Mouse (Mus musculus) kidney, postnatal 25 days (tissue): Measurements from ENCODE around the gene Irf8.
"Not testable (repeated sequence)": the region's sequence is repeated elsewhere in the genome, so short reads cannot be mapped to it uniquely, and the experiment has no call there.

Experiments used
- DNase-seq, 2 experiments: peaks; one replicate each; pipeline ENCODE4 v3.0.0; 2021; ENCODE audit warnings: mixed read lengths in 2 of 2

Irf8 gene

GRCm38 (mm10) chr8:120723025-120723424, 13.1 kb upstream of the Irf8 start:
- DNase-seq, result no peak

- not testable (repeated sequence) for DNase-seq
Observed at GRCm38 (mm10) chr8:120724096-120724495, 12.1 kb upstream of the Irf8 start.

- peak; percentile 18 to 73 for DNase-seq
Observed at GRCm38 (mm10) chr8:120724816-120725575, 11.2 kb upstream of the Irf8 start.

DNA sequence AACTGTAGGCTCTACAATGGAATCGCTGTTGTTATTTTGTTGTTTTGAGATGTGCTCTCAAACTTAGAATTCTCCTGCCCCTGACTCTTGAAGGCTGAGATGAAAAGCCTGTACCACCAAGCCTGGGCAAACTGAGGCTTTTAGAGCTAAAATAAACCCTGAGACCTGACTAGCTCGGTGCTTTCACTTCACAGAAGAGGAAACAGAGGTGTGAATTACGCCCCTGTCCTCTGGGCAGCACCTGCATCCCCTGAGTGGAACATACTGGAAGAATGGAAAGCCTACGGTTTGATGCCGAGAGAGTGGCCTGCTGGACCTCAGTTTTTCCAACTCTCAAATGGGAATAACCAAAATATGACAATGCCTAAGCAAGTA, 10.6 kb upstream of the Irf8 start:
- no peak for DNase-seq

GRCm38 (mm10) chr8:120726051-120726450, 10.1 kb upstream of the Irf8 start:
- no peak for DNase-seq

DNA sequence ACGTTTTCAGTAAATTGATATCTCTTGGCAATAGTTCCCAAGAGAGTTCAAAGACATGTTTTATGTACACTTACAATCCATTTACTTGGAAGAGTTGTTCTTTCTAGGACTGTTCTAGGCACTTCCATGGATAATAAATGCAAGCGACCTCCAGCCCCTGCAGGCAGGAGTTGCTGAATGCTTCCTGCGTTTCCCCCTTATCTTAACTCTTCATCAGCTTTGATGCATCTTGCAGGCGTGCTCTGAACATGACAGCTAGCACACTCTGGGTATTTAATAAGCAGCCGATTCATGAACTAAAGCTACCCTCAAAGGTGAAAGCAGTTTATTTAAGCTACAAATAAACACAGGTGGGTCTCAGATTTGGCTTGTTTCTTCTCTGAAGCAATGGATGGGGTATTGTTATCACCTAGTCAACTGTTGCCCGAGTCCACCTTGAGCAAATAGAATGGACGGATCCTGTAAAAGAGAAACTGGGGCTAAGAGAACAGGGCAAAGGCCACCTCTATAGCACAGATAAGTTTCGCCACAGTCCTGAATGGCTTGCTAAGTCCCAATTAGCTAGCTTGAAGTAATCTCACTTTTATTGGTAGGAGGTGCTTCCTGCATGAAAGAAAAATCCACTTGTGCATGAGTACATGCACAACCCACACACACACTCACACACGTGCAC, 7.5 kb upstream of the Irf8 start:
- DNase-seq, result no peak

DNA sequence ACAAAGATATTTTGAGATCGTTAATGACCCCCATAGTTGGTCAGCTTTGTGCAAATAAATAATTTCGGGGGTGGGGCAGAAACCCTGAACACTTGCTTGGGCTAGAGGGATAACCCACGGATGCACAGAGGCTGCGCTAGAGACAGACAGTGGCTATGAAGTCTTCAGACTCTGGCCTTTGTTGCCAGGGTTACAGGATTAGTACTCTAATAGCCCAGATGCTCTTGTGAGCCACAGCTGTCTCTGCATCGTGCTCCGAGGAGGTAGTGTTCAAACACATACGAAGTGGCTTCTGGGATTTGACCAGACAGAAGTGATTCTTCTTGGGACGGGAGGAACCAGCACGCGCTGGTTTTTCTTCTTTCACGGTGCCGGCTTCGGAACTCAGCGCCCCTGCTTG, 4.6 kb upstream of the Irf8 start:
- DNase-seq, result no peak

DNA sequence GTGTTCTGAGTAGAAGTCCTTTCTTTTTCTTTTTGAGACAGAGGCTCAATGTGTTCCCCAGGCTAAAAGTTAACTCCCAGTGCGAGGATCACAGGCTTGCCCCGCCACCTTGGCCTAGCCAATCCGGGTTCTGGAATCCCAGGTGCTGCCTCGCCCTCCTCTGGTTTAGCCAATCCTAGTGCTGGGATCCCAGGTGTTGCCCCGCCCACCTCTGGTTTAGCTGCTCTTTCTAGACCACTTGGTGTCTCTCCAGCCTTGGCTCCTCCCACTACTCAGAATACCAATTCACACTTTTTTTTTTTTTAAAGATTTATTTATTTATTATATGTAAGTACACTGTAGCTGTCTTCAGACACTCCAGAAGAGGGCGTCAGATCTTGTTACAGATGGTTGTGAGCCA, 4.1 kb upstream of the Irf8 start:
- peak; percentile 72 to 87 for DNase-seq

DNA sequence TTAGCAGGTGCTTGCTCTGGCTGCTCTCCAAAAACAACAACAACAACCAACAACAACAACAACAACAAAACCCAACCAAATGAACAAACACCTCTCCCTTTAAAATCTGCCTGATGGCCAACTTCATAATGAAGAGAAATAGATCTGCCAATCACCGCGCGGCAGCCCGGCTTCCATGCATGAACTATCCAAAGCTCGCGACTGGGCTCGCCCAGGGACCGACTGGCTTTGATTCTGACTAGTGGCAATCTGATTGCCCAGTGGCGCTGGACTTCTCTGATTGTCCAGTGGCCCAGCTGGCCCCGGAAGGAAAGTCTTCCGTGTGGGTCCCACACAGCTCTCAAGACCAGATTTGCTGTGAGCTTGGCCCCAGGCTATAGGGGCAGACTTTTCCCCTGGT, 328 bp downstream of the Irf8 start:
- peak; percentile 72 to 77 for DNase-seq

DNA sequence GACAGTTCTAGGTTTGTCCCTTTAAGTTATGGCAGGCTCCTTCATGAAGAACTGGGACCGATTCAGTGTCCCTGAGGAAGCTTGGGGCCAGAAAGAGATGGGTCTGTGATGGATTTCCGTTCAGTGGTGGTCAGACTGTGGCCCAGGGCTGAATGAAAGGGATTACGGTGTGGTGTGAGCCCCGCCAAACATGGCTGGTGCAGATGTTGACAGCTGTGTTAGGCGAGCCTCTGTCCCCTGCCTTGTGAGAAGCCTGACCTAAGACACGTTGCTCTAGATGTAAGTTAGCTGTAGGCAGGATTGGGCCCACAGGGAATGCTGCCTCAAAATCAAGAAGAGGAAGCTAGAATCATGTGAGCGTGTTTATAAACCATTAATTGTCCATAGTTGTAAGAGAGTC, 1.0 kb downstream of the Irf8 start:
- no peak for DNase-seq

DNA sequence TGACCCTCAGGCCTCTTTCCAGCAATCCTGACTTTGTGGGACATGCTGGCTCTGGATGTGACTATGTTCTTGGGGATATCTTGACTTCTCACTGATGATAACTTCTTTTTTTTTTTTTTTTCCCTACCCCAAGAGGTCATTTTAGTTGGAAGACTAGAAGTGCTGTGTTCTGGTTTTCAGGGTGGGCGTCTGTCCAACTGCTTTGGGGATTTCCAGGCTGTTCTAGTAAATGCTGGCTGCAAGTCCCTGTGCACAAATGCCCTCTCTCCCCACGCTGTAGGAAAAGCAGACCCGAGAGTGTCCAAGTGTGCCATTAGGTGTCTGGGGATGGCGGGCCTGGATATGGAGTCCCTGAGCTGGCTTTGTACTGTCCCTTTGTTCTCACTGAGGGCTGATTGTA, 2.6 kb downstream of the Irf8 start:
- DNase-seq, result peak; percentile 48 to 61

DNA sequence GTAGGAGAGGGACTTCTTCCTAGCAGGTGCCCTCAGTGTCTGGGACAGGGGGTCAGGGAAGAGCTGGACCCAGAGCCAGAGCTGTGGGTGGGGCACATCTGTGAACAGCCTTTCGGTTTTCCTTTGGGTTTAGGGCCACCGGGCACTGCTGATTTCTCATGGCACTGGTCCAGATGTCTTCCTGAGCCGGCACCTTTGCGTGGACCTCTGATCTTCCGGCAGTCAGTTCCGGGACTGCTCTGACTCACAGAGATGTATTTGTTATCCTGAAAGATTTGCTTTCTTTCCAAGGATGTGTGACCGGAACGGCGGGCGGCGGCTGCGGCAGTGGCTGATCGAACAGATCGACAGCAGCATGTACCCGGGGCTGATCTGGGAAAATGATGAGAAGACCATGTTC, 3.4 kb downstream of the Irf8 start:
- DNase-seq, result peak; percentile 44 to 66

DNA sequence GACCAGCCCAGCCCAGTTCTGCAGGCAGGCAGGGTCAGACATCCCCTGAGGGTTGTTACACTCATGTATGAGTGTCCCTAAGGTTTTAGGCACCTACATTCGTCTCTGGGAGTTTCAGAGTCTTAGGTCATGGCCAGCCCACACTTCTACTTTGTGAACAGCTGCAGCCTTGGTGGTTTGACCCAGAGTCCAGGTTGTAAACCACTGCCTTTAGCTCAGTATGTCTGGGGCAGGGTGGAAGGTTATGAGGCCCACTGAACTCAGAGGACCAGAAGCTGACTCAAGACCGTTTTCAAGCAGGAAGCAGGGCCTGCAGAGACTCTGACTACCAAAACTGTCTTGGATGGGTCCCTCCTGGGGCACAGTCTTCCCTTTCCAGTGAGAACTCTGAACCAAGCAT, 4.4 kb downstream of the Irf8 start:
- no peak for DNase-seq

DNA sequence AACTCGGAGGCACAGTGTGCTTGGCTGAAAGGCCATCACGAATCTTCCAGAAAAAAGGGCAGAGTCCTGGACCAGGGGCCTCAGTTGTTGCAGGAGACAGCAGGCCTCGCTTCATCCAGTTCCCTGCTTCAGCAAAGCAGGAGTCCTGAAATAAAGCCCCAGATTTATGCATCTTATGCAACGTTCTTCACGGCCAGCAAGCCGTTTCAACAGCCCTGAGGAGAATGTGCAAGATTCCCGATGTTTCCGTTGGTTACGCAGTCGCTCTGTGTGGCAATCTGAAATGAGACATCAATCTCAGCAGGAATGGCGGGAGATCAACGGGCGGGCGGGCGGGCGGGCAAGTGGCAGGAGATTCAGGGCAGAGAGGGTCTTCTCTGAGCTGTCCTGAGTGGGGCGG, 4.8 kb downstream of the Irf8 start:
- no peak for DNase-seq

DNA sequence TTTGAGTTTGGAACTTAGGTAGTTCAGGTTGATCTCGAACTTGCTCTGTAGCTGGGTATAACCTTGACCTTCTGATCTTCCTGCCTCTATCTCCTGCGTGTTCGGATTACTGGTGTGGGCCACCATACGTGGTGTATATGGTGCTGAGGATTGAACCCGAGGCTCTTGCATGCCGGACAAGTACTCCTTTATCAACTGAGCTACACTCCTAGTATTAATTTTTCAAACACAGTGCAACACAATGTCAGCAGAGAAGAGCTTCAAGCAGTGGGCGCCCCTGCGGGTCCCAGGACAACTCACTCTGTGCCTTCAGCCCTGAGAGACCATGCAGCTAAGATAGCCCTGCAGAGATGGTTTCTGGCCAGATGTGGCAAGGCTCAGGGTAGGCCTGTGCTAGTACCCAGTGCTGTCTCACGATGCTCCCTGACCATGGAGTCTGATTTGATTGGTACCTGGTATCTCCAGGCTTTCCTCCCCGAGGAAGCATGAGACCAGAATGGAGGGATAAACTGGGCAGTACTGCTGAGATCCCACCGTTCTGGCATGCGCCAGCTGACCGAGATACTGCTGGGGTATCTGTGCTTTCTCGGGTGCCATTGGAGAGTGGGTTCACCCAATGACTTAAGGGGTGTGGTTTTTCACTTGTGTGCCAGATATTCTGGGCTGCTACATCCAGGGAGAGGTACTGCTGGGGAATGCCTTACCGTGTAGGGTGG, 5.8 kb downstream of the Irf8 start:
- DNase-seq, result no peak

- peak; percentile 33 to 64 for DNase-seq
Observed at GRCm38 (mm10) chr8:120743149-120743897, 7.2 kb downstream of the Irf8 start.

DNA sequence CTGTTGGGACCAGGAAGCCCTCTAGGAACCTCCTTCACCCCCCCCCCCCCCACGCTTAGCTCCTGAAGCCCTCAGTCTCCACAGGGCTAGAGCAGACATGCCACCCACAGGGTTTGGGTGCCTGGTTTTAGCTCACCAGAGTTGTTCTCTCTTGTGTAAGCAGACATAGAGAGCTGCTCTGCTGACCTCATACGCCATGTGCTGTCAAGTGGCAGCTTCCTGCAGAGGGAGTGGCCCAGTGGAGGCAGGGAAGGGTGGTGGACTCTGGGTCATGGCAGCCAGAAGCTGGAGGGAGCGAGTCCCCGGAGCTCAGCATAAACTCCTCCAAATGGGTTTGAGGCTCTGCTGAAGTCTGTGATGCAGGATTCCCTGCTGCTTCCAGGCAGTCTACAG, 7.7 kb downstream of the Irf8 start:
- DNase-seq, result peak; percentile 33 to 74

DNA sequence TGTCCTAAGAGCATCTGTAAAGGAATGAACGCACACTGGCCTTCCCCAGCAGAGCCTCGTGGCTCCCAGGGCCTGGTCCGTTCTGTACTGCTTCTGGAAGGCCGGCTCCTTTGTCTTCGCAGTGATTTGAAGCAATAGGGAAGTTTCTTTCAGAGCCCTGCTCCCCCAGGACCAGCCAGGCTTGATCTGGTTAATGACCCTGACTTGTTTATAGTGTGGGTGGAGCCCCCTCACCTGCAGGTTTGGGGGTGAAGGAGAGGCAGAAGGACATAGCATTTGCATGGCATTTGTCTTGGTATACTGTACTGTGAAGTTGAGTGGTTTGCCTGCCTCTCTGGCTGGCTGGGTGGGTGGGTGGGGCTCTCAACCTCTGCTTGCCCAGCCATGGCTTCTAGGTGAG, 8.3 kb downstream of the Irf8 start:
- no peak for DNase-seq

GRCm38 (mm10) chr8:120745226-120745625, 9.1 kb downstream of the Irf8 start:
- no peak for DNase-seq

GRCm38 (mm10) chr8:120746007-120746701, 10.0 kb downstream of the Irf8 start:
- no peak for DNase-seq

DNA sequence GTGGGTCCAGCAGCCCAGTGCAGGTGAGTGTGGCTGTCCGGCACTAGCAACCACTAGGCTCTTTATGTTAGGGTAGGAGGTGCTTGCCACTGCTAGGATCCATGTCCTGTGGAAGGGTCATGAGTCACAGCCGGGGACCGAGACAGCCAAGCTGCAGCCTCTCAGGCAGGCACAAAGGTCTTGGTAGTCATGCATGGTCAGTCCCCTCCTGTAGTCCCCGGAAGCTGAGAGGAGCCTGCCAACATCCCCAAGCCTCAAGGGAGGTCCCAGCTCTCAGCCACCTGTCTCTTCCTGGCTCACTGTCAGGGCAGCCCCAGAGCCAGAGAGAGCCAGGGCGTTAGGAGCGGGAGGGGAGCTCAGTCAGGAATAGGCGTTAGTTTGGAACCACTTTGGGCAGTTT, 11.1 kb downstream of the Irf8 start:
- DNase-seq, result peak; percentile 28 to 66

- peak; percentile 54 to 88 for DNase-seq
Observed at GRCm38 (mm10) chr8:120750616-120751015, 14.5 kb downstream of the Irf8 start.
